ENCODE assay signal across 26 mouse cellular contexts in genomic region chr9:112370746-112371145, GRCm38 (mm10).
"Had no signal": no experiment of that assay in that cellular context is flagged by ENCODE, and none has a peak within 500 bp of the region (broad histone marks: within the 10 kb centered on the region; RNA-seq: fewer than 3 reads in every experiment).

No protein-coding gene starts in this region.

- DNase-seq: cerebellum, adult 8-10 months; cerebellum, adult 9-10 months; cerebellum, adult 9-11 months; cerebellum, postnatal 10 days; cerebellum, postnatal 14 days; cerebellum, postnatal 25 days; cerebellum, postnatal 36 days; embryo, embryonic 11 days; forebrain, postnatal 0 days; gastrocnemius, adult 2 months; gastrocnemius, postnatal 10 days; gastrocnemius, postnatal 14 days; gastrocnemius, postnatal 25 days; gastrocnemius, postnatal 36 days; heart, adult 11 months; heart, adult 18-20 months; heart, adult 2 months had no signal

- H3K4me1 ChIP-seq: embryonic facial prominence, embryonic 10.5 days; embryonic facial prominence, embryonic 12.5 days; embryonic facial prominence, embryonic 13.5 days; embryonic facial prominence, embryonic 15.5 days; forebrain, embryonic 10.5 days; forebrain, embryonic 12.5 days; forebrain, embryonic 13.5 days; forebrain, embryonic 15.5 days had no signal

- H3K36me3 ChIP-seq: embryonic facial prominence, embryonic 10.5 days; embryonic facial prominence, embryonic 12.5 days; embryonic facial prominence, embryonic 13.5 days; embryonic facial prominence, embryonic 15.5 days; forebrain, embryonic 10.5 days; forebrain, embryonic 12.5 days; forebrain, embryonic 15.5 days had no signal

- H3K27me3 ChIP-seq: embryonic facial prominence, embryonic 12.5 days; embryonic facial prominence, embryonic 13.5 days; embryonic facial prominence, embryonic 15.5 days; forebrain, embryonic 12.5 days; forebrain, embryonic 13.5 days; forebrain, embryonic 15.5 days had no signal

- H3K4me3 ChIP-seq: embryonic facial prominence, embryonic 10.5 days; embryonic facial prominence, embryonic 12.5 days; embryonic facial prominence, embryonic 13.5 days; embryonic facial prominence, embryonic 15.5 days; erythroblast, embryonic 14.5 days; forebrain, embryonic 10.5 days; forebrain, embryonic 12.5 days; forebrain, embryonic 13.5 days; forebrain, embryonic 15.5 days; gastrocnemius, adult 2 months; heart, adult 2 months had no signal

- H3K9me3 ChIP-seq: embryonic facial prominence, embryonic 10.5 days; embryonic facial prominence, embryonic 12.5 days; embryonic facial prominence, embryonic 13.5 days; embryonic facial prominence, embryonic 15.5 days; forebrain, embryonic 10.5 days; forebrain, embryonic 12.5 days; forebrain, embryonic 13.5 days; forebrain, embryonic 15.5 days had no signal

- H3K27ac ChIP-seq: embryonic facial prominence, embryonic 10.5 days; embryonic facial prominence, embryonic 12.5 days; embryonic facial prominence, embryonic 13.5 days; embryonic facial prominence, embryonic 15.5 days; forebrain, embryonic 10.5 days; forebrain, embryonic 12.5 days; forebrain, embryonic 13.5 days; forebrain, embryonic 15.5 days; gastrocnemius, adult 2 months; heart, adult 2 months had no signal
